Mouse (Mus musculus): ENCODE data around the gene Dvl3.

GRCm38 (mm10) chr16:20530941-20531340, 14.2 kb downstream of the Dvl3 start:
- TF ChIP-seq POLR2A (IDR thresholded peaks at IDR 0.05; ENCODE audit: insufficient read depth, low read depth, low read length), result no peak
- no peak for TF ChIP-seq CTCF (IDR thresholded peaks at IDR 0.05; ENCODE audit: insufficient read depth, low read depth, low read length)
